Mouse (Mus musculus) G1E (cell line): ENCODE measurements at regions not wholly inside any gene's neighbourhood (a gene's known extent, or its start where the extent isn't known, plus 50 kb on each side); places are given as distances from the start of the nearest gene placed in this dataset.

ENCODE experiments used
- CTCF ChIP-seq: IDR thresholded peaks from 2 replicates; pipeline ENCODE4 v1.5.1; 2012; ENCODE audit warnings: low read depth, low read length, inconsistent platforms, mixed read lengths
- GATA1 ChIP-seq: IDR thresholded peaks from 2 replicates; pipeline ENCODE4 v1.6.1; 2012; ENCODE audit warnings: borderline replicate concordance, low read length, inconsistent platforms, mixed read lengths

- TF ChIP-seq CTCF: no peak
- TF ChIP-seq GATA1: no peak
These were observed 338.0 kb upstream of the Mgmt start for GRCm38 (mm10) chr7:136556436-136556835.
